ENCODE assay signal across 30 mouse cellular contexts in the genomic region with DNA sequence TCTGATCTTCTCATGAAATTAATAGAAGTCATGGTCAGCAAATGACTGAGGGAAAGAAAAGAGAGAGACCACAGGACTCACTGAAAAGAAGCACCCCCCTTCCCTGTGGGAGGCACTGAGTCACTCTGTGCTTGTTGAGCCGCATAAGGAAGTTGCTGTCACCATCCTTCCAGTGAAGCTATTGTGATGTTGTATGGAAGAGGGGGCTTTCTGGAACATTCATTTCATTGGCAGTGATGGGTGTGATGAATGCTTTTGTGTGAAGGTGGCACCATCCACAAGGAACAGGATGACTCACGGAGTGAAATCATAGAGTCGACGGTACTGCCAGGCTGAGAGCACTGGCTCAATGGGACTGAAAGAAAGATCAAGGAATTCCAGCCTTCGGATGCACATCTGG.
DNase-seq lines count a peak whose midpoint lies in the region; ATAC-seq and TF ChIP-seq lines count a peak whose summit lies in the region.
"Had no signal": no experiment of that assay in that cellular context is flagged by ENCODE, and none has a peak within 500 bp of the region (broad histone marks: within the 10 kb centered on the region; RNA-seq: fewer than 3 reads in every experiment).

No protein-coding gene starts in this region.

- no peaks in the 10 kb centered on the region for H3K27me3 ChIP-seq in midbrain, postnatal 0 days (ENCODE audit: insufficient read depth, low read length)
- H3K27me3 ChIP-seq: embryonic facial prominence, embryonic 13.5 days; forebrain, embryonic 12.5 days; forebrain, embryonic 15.5 days; heart, embryonic 12.5 days; heart, embryonic 15.5 days had no signal

- no peak overlapping the region for H3K4me3 ChIP-seq in midbrain, postnatal 0 days (ENCODE audit: low read depth, low read length)
- H3K4me3 ChIP-seq: embryonic facial prominence, embryonic 10.5 days; embryonic facial prominence, embryonic 13.5 days; erythroblast, embryonic 14.5 days; forebrain, embryonic 12.5 days; forebrain, embryonic 15.5 days; gastrocnemius, adult 2 months; heart, embryonic 12.5 days; heart, embryonic 15.5 days had no signal

- no peaks in the 10 kb centered on the region for H3K4me1 ChIP-seq in midbrain, postnatal 0 days (ENCODE audit: insufficient read depth, low read length)
- H3K4me1 ChIP-seq: forebrain, embryonic 12.5 days; forebrain, embryonic 15.5 days; heart, embryonic 12.5 days; heart, embryonic 15.5 days had no signal

- no peaks in the 10 kb centered on the region for H3K9me3 ChIP-seq in midbrain, postnatal 0 days (ENCODE audit: low read length)
- H3K9me3 ChIP-seq: embryonic facial prominence, embryonic 10.5 days; embryonic facial prominence, embryonic 13.5 days; forebrain, embryonic 12.5 days; forebrain, embryonic 15.5 days; heart, embryonic 12.5 days; heart, embryonic 15.5 days had no signal

- TF ChIP-seq CTCF in midbrain, postnatal 0 days (IDR thresholded peaks at IDR 0.05), result no peak

- WGBS in midbrain, postnatal 0 days, result 85% methylated on average over 5 of the region's 5 CpGs

- no peaks in the 10 kb centered on the region for H3K36me3 ChIP-seq in midbrain, postnatal 0 days (ENCODE audit: insufficient read depth, low read length)
- H3K36me3 ChIP-seq: embryonic facial prominence, embryonic 10.5 days; embryonic facial prominence, embryonic 13.5 days; forebrain, embryonic 12.5 days; forebrain, embryonic 15.5 days; heart, embryonic 12.5 days; heart, embryonic 15.5 days had no signal

- no peak for DNase-seq in frontal cortex, postnatal 36 days (ENCODE audit: low spot score in 2 of 2)
- DNase-seq in 3134 (ENCODE audit: extremely low read depth, insufficient read length, low spot score), result peak; percentile 56
- peak; percentile 86 for DNase-seq in Muller cell, postnatal 12 days (ENCODE audit: inconsistent ontology term)
- DNase-seq in brain, adult 2 months (ENCODE audit: low read depth, low spot score), result peak; percentile 76
- DNase-seq in midbrain, postnatal 0 days (ENCODE audit: low spot score), result no peak
- no peak for DNase-seq in natural killer cell, adult 2 months (ENCODE audit: low spot score in 2 of 2)
- DNase-seq: adrenal gland, postnatal 10 days; cerebellum, adult 11-12 months; cerebellum, adult 8-10 months; cerebellum, postnatal 10 days; cerebellum, postnatal 36 days; embryo, embryonic 11 days; gastrocnemius, adult 2 months; gastrocnemius, postnatal 14 days; heart, adult 18-20 months; heart, postnatal 10 days; heart, postnatal 36 days had no signal

- no peak overlapping the region for H3K4me2 ChIP-seq in midbrain, postnatal 0 days (ENCODE audit: low read depth, low read length, poor library complexity, severe bottlenecking)
- H3K4me2 ChIP-seq: embryonic facial prominence, embryonic 13.5 days; forebrain, embryonic 12.5 days; forebrain, embryonic 15.5 days; heart, embryonic 12.5 days; heart, embryonic 15.5 days; hindbrain, embryonic 14.5 days had no signal

- H3K9ac ChIP-seq in midbrain, postnatal 0 days (replicated peaks; ENCODE audit: low read length, poor library complexity, severe bottlenecking), result no peak overlapping the region
- H3K9ac ChIP-seq: embryonic facial prominence, embryonic 13.5 days; forebrain, embryonic 12.5 days; forebrain, embryonic 15.5 days; heart, embryonic 12.5 days; heart, embryonic 15.5 days; hindbrain, embryonic 14.5 days had no signal

- peak; percentile 52 for ATAC-seq in frontal cortex, adult (ENCODE audit: low TSS enrichment)
- no peak for ATAC-seq in midbrain, postnatal 0 days (ENCODE audit: low FRiP score)
- ATAC-seq: activated CD4-positive, CD25-positive, alpha-beta regulatory T cell, adult 4 months; forebrain, embryonic 15.5 days; hindbrain, postnatal 0 days; inflammation-experienced regulatory T-cells, adult 6 months; intestine, embryonic 16.5 days had no signal

- H3K27ac ChIP-seq in midbrain, postnatal 0 days (ENCODE audit: low read depth, low read length), result no peak overlapping the region
- H3K27ac ChIP-seq: embryonic facial prominence, embryonic 10.5 days; embryonic facial prominence, embryonic 13.5 days; forebrain, embryonic 12.5 days; forebrain, embryonic 15.5 days; gastrocnemius, adult 2 months; heart, embryonic 15.5 days; hindbrain, embryonic 14.5 days; hindbrain, postnatal 0 days had no signal

Comparison
In these comparisons a context has a peak if more than half of its experiments do, and no peak if none do; other contexts are left out.
1. DNase-seq: peak in 3134 (single experiment), Muller cell, postnatal 12 days (single experiment) and brain, adult 2 months (single experiment); none in frontal cortex, postnatal 36 days (0 of 2), midbrain, postnatal 0 days (single experiment) and natural killer cell, adult 2 months (0 of 2).